Mouse (Mus musculus) hindbrain, postnatal 0 days (tissue): ENCODE measurements around the gene Chka. TPM values are rescaled to one million over a fixed set of nuclear protein-coding genes. Genes with fewer than 3 reads are reported as not detected.

Source experiments
- ATAC-seq: fragments of 200-750 bp; cut with Nextera tagmentation; 2 replicates; pipeline ENCODE4 v1.8.0; 2017; ENCODE audit warnings: mild to moderate bottlenecking, moderate TSS enrichment, moderate library complexity
- DNase-seq: peaks from one replicate; pipeline ENCODE4 v3.0.0-alpha.2; 2015; ENCODE audit warnings: low spot score
- H3K27ac ChIP-seq: fragments of 300-500 bp; sonication (generic); 2 replicates; pipeline ENCODE4 v1.5.1; 2014; ENCODE audit warnings: mild to moderate bottlenecking
- H3K27me3 ChIP-seq: fragments of 300-500 bp; sonication (generic); 2 replicates; pipeline ENCODE4 v1.6.1; 2014; ENCODE audit warnings: low read length, mixed read lengths; ENCODE audit not compliant: insufficient read depth
- H3K36me3 ChIP-seq: fragments of 300-500 bp; sonication (generic); 2 replicates; pipeline ENCODE4 v1.6.1; 2014; ENCODE audit warnings: low read length, mixed read lengths; ENCODE audit not compliant: insufficient read depth
- H3K4me1 ChIP-seq: fragments of 300-500 bp; sonication (generic); 2 replicates; pipeline ENCODE4 v1.6.1; 2014; ENCODE audit warnings: antibody characterized with exemption, low read length, mixed read lengths; ENCODE audit not compliant: insufficient read depth
- H3K4me2 ChIP-seq: fragments of 300-500 bp; sonication (generic); 2 replicates; pipeline ENCODE4 v1.6.1; 2014; ENCODE audit warnings: low read depth, mild to moderate bottlenecking, low read length, moderate library complexity, mixed read lengths
- H3K4me3 ChIP-seq: fragments of 300-500 bp; sonication (generic); 2 replicates; pipeline ENCODE4 v1.5.1; 2014; ENCODE audit warnings: low read length
- H3K9ac ChIP-seq: fragments of 300-500 bp; sonication (generic); replicated peaks from 2 replicates; pipeline ENCODE4 v1.6.1; 2014; ENCODE audit warnings: mild to moderate bottlenecking, low read length, moderate library complexity, mixed read lengths
- H3K9me3 ChIP-seq: fragments of 300-500 bp; sonication (generic); 2 replicates; pipeline ENCODE4 v1.6.1; 2016; ENCODE audit warnings: low read length, mixed read lengths
- CTCF ChIP-seq: IDR thresholded peaks from 2 replicates; pipeline ENCODE4 v1.5.1; 2016; ENCODE audit warnings: antibody characterized with exemption, control low read depth, low read depth
- WGBS: fragments of 180-500 bp; shearing (Covaris S2); extraction: QIAGEN DNeasy Blood & Tissue Kit; methylation state at CpG from one replicate; pipeline ENCODE4 v1.1.7; 2014; 5-methylcytosine and 5-hydroxymethylcytosine counted together
- polyA plus RNA-seq: library from polyadenylated mRNA; unstranded; fragments of >200 nt; fragmentation: Nextera tagmentation; extraction: Ambion mirVana; gene quantifications from 2 replicates; pipeline ENCODE4 v1.2.1, GENCODE M21; 2015
- total RNA-seq: library from RNA; depleted of rRNA; stranded (reverse); fragments of >200 nt; gene quantifications from 2 replicates; pipeline ENCODE4 v1.2.3, GENCODE M21; 2014

The Chka gene
- total and polyA plus RNA-seq, 2 experiments from 2014 or later: 53.9 to 68.9 TPM

- H3K27ac ChIP-seq: no peak overlapping the region
- TF ChIP-seq CTCF: no peak
- H3K27me3 ChIP-seq: no peaks in the 10 kb centered on the region
- H3K4me1 ChIP-seq: no peaks in the 10 kb centered on the region
- ATAC-seq (no peak), DNase-seq (no peak)
- H3K4me3 ChIP-seq: no peak overlapping the region
- H3K9me3 ChIP-seq: no peaks in the 10 kb centered on the region
- no peaks in the 10 kb centered on the region for H3K36me3 ChIP-seq
- no peak overlapping the region for H3K4me2 ChIP-seq
- H3K9ac ChIP-seq: no peak overlapping the region
Measured at GRCm38 (mm10) chr19:3919928-3920327, 68.4 kb downstream of the Chka start.

DNA sequence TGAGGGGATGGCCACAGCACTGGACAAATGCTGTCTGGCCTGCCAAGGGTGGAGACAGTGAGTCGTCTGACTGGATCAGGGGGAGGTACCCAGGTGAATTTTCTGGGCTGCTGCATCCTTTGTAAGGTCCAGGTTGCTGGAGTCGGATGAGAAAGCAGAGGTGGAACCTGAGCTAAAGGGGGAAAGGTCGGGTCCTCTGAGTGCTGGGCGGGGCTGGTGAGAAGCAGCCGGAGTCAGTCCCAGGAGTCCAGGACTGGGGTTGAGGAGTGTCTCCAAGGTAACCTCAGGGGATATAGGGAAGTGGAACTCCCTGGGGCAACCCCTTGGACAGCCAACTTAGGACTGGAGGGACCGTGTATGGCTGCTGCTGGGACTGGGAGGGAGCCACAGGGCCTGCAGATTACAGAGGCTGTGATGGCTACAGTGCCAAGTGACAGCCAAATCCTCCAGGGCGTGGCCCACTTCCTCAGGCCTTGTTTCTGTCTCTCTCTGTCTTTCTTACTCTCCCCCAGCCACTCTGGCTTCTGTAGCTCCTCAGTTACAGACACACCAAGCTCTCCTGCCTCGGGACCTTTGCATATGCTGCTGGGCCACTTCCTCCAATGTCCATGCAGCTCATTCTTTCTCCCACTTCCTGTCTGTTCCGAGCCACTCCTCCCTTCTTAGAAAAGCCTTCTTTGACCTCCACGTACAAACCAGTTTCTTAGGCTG, 71.2 kb downstream of the Chka start:
- ATAC-seq: no peak
- DNase-seq: no peak
- Histone ChIP-seq H3K27me3 (no peaks in the 10 kb centered on the region), H3K27ac (no peak overlapping the region), H3K4me3 (no peak overlapping the region), H3K4me1 (no peaks in the 10 kb centered on the region), H3K9ac (no peak overlapping the region), H3K4me2 (no peak overlapping the region), H3K9me3 (no peaks in the 10 kb centered on the region), H3K36me3 (no peaks in the 10 kb centered on the region)
- WGBS: 58% methylated on average over 10 of the region's 10 CpGs
- no peak for TF ChIP-seq CTCF

DNA sequence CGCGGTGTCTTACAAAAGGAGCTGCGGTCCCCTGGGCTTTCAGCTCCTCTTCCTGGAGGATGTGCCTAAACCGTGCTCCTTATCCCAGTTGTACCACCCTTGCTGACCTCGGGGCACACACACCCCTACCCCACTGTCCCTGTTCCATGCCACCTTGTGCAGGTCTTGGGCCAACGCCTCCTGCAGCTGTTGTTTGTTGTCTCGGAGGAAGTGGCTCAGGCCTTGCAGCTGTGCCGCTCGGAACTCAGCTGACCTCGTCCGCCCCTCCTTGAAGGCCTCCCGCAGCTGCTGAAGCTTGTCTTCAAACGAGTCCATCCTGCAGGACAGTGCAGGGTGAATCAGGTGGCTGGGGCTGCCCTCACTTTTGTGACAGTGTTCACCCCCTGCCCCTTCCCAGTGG, 72.0 kb downstream of the Chka start:
- no peak for TF ChIP-seq CTCF
- Histone ChIP-seq H3K9ac (no peak overlapping the region), H3K4me3 (no peak overlapping the region), H3K9me3 (no peaks in the 10 kb centered on the region), H3K4me1 (no peaks in the 10 kb centered on the region), H3K4me2 (no peak overlapping the region), H3K27ac (no peak overlapping the region), H3K27me3 (no peaks in the 10 kb centered on the region), H3K36me3 (no peaks in the 10 kb centered on the region)
- ATAC-seq (no peak), DNase-seq (no peak)
- WGBS: 52% methylated on average over 13 of the region's 13 CpGs

DNA sequence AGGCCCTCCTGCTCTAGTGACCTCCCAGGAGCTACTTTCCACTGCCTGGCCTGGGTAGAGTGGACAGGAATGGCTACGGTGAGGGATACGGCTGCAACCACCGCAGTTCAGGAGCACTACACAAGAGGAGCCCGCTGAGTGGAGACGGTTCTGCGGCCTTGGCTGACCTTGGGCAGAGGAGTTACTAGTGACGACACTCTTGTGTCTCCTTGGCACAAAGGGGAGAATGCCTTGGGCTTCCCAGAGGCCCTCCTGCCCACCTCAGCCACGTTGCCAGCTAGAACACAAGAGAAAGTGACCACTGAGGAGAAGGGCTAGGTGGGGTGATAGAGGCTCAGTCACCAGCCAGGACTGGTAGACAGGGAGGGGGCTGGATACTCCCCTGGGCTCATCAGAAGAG, 72.6 kb downstream of the Chka start:
- Histone ChIP-seq H3K36me3 (no peaks in the 10 kb centered on the region), H3K9me3 (no peaks in the 10 kb centered on the region), H3K27ac (no peak overlapping the region; the same call in 1 of the 2 replicates), H3K27me3 (no peaks in the 10 kb centered on the region), H3K9ac (no peak overlapping the region), H3K4me2 (no peak overlapping the region), H3K4me1 (no peaks in the 10 kb centered on the region), H3K4me3 (no peak overlapping the region)
- no peak for DNase-seq
- no peak for ATAC-seq
- WGBS: 75% methylated on average over 8 of the region's 8 CpGs
- TF ChIP-seq CTCF: no peak

DNA sequence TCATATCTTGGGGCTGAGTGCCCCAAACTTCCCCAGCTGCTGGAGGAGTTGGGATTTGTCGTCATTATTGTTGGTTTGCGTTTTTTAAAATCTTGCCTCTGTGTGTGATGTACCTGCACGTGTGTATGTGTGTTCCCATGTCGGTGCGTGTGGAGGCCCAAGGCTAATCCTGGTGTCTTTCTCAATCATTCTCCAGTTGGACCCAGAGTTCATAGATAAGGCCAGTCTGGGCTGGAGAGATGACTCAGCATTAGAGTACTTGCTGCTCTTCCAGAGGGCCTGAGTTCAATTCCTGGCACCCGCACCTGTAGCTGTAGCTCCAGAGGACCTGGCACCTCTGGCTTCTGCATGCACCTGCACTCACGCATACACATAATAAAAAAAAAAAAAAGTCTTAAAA, 73.3 kb downstream of the Chka start:
- no peak overlapping the region for H3K9ac ChIP-seq
- no peak for TF ChIP-seq CTCF
- no peaks in the 10 kb centered on the region for H3K9me3 ChIP-seq
- no peak overlapping the region for H3K27ac ChIP-seq
- no peaks in the 10 kb centered on the region for H3K27me3 ChIP-seq
- H3K4me3 ChIP-seq: no peak overlapping the region
- H3K36me3 ChIP-seq: no peaks in the 10 kb centered on the region
- ATAC-seq: no peak
- DNase-seq: no peak
- H3K4me1 ChIP-seq: no peaks in the 10 kb centered on the region
- H3K4me2 ChIP-seq: no peak overlapping the region
- WGBS: 94% methylated on average over 7 of the region's 7 CpGs

DNA sequence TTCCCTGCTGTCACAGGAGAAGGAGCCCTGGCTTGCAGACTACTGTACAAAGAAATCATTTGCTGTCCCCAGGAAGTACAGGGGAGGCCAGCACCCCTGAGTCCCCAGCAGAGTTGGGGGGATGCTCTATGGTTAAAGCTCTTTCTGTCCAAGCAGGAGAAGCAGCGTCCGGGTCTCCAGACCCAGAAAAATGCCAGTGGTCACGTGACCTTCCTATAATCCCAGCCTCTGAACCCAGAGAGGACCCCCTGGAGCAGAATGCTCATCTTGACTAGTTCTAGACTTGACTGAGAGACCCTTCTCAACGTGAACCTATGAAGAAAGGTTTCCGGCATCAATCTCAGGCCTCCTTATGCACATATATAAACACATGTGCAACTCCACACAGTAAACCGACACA, 74.3 kb downstream of the Chka start:
- ATAC-seq: no peak
- H3K36me3 ChIP-seq: no peaks in the 10 kb centered on the region
- H3K4me3 ChIP-seq: no peak overlapping the region
- no peak for TF ChIP-seq CTCF
- no peak overlapping the region for H3K9ac ChIP-seq
- no peaks in the 10 kb centered on the region for H3K27me3 ChIP-seq
- H3K4me2 ChIP-seq: no peak overlapping the region
- H3K27ac ChIP-seq: no peak overlapping the region
- no peak for DNase-seq
- H3K4me1 ChIP-seq: 0 out of 2 replicates have a peak, but pooled peaks cover 9% of the 10 kb centered on the region
- 87% methylated on average over 6 of the region's 6 CpGs for WGBS
- no peaks in the 10 kb centered on the region for H3K9me3 ChIP-seq

DNA sequence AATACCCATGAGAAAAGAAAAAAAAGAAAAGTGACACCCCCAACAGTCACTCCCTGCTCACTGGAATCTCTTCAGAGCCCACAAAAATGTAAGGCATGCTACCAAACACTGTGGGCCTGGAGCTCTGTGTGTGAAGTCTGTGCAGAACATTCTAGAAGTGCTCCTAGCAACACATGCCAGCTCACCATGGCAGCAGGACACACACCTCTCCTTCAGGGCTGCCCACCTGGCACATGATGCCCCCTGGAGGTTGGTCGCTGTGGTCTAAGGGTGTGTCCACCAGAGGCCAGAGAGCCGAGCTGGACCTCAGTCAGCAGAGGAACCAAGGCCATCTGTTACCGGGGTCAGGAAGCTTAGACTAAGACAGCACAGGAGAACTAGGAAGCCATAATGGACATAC, 74.7 kb downstream of the Chka start:
- Histone ChIP-seq H3K4me2 (no peak overlapping the region), H3K27me3 (no peaks in the 10 kb centered on the region), H3K9ac (no peak overlapping the region), H3K27ac (no peak overlapping the region), H3K36me3 (no peaks in the 10 kb centered on the region), H3K4me1 (0 out of 2 replicates have a peak, but pooled peaks cover 9% of the 10 kb centered on the region), H3K9me3 (no peaks in the 10 kb centered on the region), H3K4me3 (no peak overlapping the region)
- TF ChIP-seq CTCF: 0 out of 2 replicates have a peak, but pooled peaks have one; percentile 15
- ATAC-seq (no peak), DNase-seq (no peak)
- WGBS: 64% methylated on average over 3 of the region's 3 CpGs
